Mouse (Mus musculus) small intestine, adult 2 months (tissue): ENCODE measurements around the gene Atf6b. TPM values are rescaled to one million over a fixed set of nuclear protein-coding genes. Genes with fewer than 3 reads are reported as not detected.
A peak's percentile ranks its signal among the peaks of the same experiment; 100 is the strongest.

Experiments
- H3K27ac ChIP-seq: fragments of 200-500 bp; 2 replicates; pipeline ENCODE4 v1.5.1; 2012; ENCODE audit warnings: low read depth, low read length, control low read depth, inconsistent platforms; ENCODE audit not compliant: insufficient read depth
- H3K27me3 ChIP-seq: fragments of 200-500 bp; 2 replicates; pipeline ENCODE4 v1.6.1; 2012; ENCODE audit warnings: mild to moderate bottlenecking, moderate library complexity, low read length, inconsistent platforms; ENCODE audit not compliant: control insufficient read depth, insufficient read depth
- H3K36me3 ChIP-seq: fragments of 200-500 bp; 2 replicates; pipeline ENCODE4 v1.6.1; 2012; ENCODE audit warnings: mild to moderate bottlenecking, low read length, control low read depth, inconsistent platforms; ENCODE audit not compliant: control insufficient read depth, insufficient read depth
- H3K4me1 ChIP-seq: fragments of 200-500 bp; 2 replicates; pipeline ENCODE4 v1.6.1; 2012; ENCODE audit warnings: low read length, inconsistent platforms, mixed read lengths; ENCODE audit not compliant: control insufficient read depth, insufficient read depth, insufficient read length
- H3K4me3 ChIP-seq: fragments of 200-500 bp; 2 replicates; pipeline ENCODE4 v1.5.1; 2012; ENCODE audit warnings: low read depth, mild to moderate bottlenecking, control low read depth, inconsistent platforms, low read length, moderate library complexity
- CTCF ChIP-seq: fragments of 200-500 bp; IDR thresholded peaks from 2 replicates; pipeline ENCODE4 v1.5.1; 2012; ENCODE audit warnings: low read depth, mild to moderate bottlenecking, control low read depth, inconsistent platforms, low read length, moderate library complexity, mixed read lengths; ENCODE audit not compliant: insufficient replicate concordance, insufficient read length; ENCODE audit errors: extremely low read depth
- POLR2A ChIP-seq: fragments of 200-500 bp; IDR thresholded peaks from 2 replicates; pipeline ENCODE4 v1.6.1; 2012; ENCODE audit warnings: low read depth, mild to moderate bottlenecking, control low read depth, inconsistent platforms, low read length, moderate library complexity
- WGBS: fragments of 180-500 bp; shearing (Covaris S2); methylation state at CpG from one replicate; pipeline ENCODE4 v1.1.7; 2018; 5-methylcytosine and 5-hydroxymethylcytosine counted together
- polyA plus RNA-seq: library from polyadenylated mRNA; depleted of rRNA; stranded (reverse); fragments of >200 nt; gene quantifications from 2 replicates; pipeline ENCODE4 v1.2.3, GENCODE M21; 2012; rRNA removed

Gene Atf6b
- polyA plus RNA-seq = 26.6 and 48.0 TPM in 2 replicates

DNA sequence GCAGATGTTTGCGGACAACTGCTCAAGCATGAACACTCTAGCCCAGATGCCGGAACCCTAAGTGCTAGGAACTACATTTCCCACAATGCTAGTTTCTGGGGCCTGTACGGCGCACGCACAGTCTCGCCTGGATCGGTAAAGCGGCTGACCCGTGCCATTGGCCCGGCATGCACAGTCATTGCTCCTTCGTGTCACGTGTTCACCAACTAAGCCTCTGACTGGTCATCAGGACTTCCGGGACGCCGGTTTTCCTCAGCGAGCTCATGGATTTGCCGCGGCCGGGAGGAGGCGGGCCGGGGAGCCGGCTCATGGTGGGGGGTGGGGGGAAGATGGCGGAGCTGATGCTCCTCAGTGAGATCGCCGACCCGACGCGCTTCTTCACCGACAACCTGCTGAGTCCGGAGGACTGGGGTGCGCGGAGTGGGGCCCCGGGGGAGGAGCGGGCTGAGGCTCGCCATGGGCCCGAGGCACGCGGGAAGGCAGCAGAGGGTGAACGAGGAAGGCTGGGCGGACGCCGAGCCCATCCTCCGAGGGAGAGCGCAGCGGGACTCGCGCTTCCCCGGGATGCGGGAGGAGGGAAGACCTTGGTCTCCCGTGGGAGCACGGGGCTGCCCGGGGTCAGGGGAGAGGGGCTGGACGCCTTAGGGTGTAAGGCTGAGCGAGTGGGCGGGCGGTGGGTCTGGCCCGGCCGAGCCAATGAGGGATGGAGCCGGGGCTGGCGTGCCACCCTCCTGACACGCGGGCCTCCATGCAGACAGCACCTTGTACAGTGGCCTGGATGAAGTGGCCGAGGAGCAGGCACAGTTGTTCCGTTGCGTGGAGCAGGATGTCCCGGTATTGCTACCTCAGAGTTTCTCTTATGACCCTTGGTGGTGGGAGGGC, at the start of gene Atf6b:
Gene Atf6b (plus strand): TSS at position 241 of the 882 bp plus-strand sequence.
- TF ChIP-seq CTCF = no peak
- peak; percentile 70; the same call in 1 of the 2 replicates for TF ChIP-seq POLR2A
- Histone ChIP-seq H3K4me1 (peaks cover 8% of the 10 kb centered on the region), H3K4me3 (peak within 1 kb of the TSS; percentile 88), H3K27ac (no peak within 1 kb of the TSS; the same call in 1 of the 2 replicates), H3K36me3 (peaks cover 18% of the 10 kb centered on the region), H3K27me3 (no peaks in the 10 kb centered on the region)
- under 1% methylated on average over 65 of the region's 66 CpGs for WGBS

GRCm38 (mm10) chr17:34597566-34598095, 49.3 kb upstream of the Atf6b start, which contains the start of gene Ager:
Gene Ager, plus strand, starts transcription at chr17:34597862.
- Histone ChIP-seq H3K36me3 (peaks cover 31% of the 10 kb centered on the region), H3K4me1 (peaks cover 11% of the 10 kb centered on the region), H3K27ac (no peak within 1 kb of the TSS), H3K4me3 (no peak within 1 kb of the TSS), H3K27me3 (no peaks in the 10 kb centered on the region)
- TF ChIP-seq CTCF = no peak
- TF ChIP-seq POLR2A = no peak
- 19% methylated on average over 6 of the region's 6 CpGs for WGBS

DNA sequence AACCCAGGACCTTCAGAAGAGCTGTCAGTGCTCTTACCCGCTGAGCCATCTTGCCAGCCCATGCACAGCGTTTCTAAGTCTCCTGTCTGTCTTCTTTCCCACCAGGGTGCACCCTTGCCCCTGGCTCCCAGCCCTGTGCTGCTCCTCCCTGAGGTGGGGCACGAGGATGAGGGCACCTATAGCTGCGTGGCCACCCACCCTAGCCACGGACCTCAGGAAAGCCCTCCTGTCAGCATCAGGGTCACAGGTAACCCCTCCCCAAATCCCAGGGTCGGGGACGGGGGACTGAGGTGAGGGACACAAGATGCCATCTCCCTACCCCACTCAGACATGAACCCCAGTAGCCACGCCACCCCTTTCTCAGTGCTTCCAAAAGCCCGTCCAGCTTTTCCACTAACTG, 47.1 kb upstream of the Atf6b start:
- peaks cover 11% of the 10 kb centered on the region for H3K4me1 ChIP-seq
- no peaks in the 10 kb centered on the region for H3K27me3 ChIP-seq
- 68% methylated on average over 9 of the region's 9 CpGs for WGBS
- no peak overlapping the region for H3K27ac ChIP-seq
- H3K4me3 ChIP-seq = no peak overlapping the region
- H3K36me3 ChIP-seq = peaks cover 24% of the 10 kb centered on the region
- TF ChIP-seq POLR2A (no peak), CTCF (no peak)

- WGBS = 76% methylated on average over 12 of the region's 12 CpGs
- Histone ChIP-seq H3K4me3 (no peak overlapping the region), H3K36me3 (peaks cover 11% of the 10 kb centered on the region), H3K27me3 (no peaks in the 10 kb centered on the region), H3K27ac (no peak overlapping the region), H3K4me1 (peaks cover 17% of the 10 kb centered on the region)
- TF ChIP-seq POLR2A (no peak), CTCF (no peak)
Measured at GRCm38 (mm10) chr17:34601796-34602195, 45.1 kb upstream of the Atf6b start.

- no peak for TF ChIP-seq CTCF
- peak; percentile 49; the same call in 1 of the 2 replicates for TF ChIP-seq POLR2A
- Histone ChIP-seq H3K4me3 (peak within 1 kb of the TSS; percentile 97), H3K4me1 (peaks cover 30% of the 10 kb centered on the region), H3K36me3 (peaks cover 11% of the 10 kb centered on the region), H3K27ac (peak within 1 kb of the TSS; percentile 100), H3K27me3 (no peaks in the 10 kb centered on the region)
- 1% methylated on average over 30 of the region's 30 CpGs for WGBS
Measured at GRCm38 (mm10) chr17:34603375-34604060, 43.4 kb upstream of the Atf6b start, which contains the start of gene Rnf5. Gene Rnf5, minus strand, starts transcription at chr17:34603690.

GRCm38 (mm10) chr17:34604061-34604508, 42.9 kb upstream of the Atf6b start, which contains the start of gene Agpat1:
Gene Agpat1, plus strand, starts transcription at chr17:34604262.
- H3K27ac ChIP-seq = peak within 1 kb of the TSS; percentile 100
- peak within 1 kb of the TSS; percentile 97 for H3K4me3 ChIP-seq
- H3K4me1 ChIP-seq = peaks cover 33% of the 10 kb centered on the region
- no peak for TF ChIP-seq CTCF
- TF ChIP-seq POLR2A = peak; percentile 91
- no peaks in the 10 kb centered on the region for H3K27me3 ChIP-seq
- H3K36me3 ChIP-seq = peaks cover 11% of the 10 kb centered on the region
- under 1% methylated on average over 35 of the region's 35 CpGs for WGBS
